Mouse (Mus musculus) midbrain, embryonic 11.5 days (tissue): Measurements from ENCODE around the gene Tap1. TPM values are rescaled to one million over a fixed set of nuclear protein-coding genes. Genes with fewer than 3 reads are reported as not detected.

ENCODE experiments used
- ATAC-seq: fragments of 200-750 bp; cut with Nextera tagmentation; 2 replicates; pipeline ENCODE4 v1.8.0; 2017; ENCODE audit warnings: moderate TSS enrichment, moderate library complexity; ENCODE audit not compliant: low FRiP score
- DNase-seq: peaks from one replicate; pipeline ENCODE4 v3.0.0; 2015; ENCODE audit warnings: low spot score; ENCODE audit errors: missing footprints
- H3K27ac ChIP-seq: fragments of 300-500 bp; sonication (generic); 2 replicates; pipeline ENCODE4 v1.5.1; 2014; ENCODE audit warnings: low read depth, low read length
- H3K27me3 ChIP-seq: fragments of 300-500 bp; sonication (generic); 2 replicates; pipeline ENCODE4 v1.6.1; 2014; ENCODE audit warnings: mild to moderate bottlenecking, low read length, moderate library complexity, mixed read lengths; ENCODE audit not compliant: control insufficient read depth, insufficient read depth
- H3K36me3 ChIP-seq: fragments of 300-500 bp; sonication (generic); 2 replicates; pipeline ENCODE4 v1.6.1; 2014; ENCODE audit warnings: mild to moderate bottlenecking, low read length, moderate library complexity, mixed read lengths; ENCODE audit not compliant: control insufficient read depth, insufficient read depth
- H3K4me1 ChIP-seq: fragments of 300-500 bp; sonication (generic); 2 replicates; pipeline ENCODE4 v1.6.1; 2014; ENCODE audit warnings: low read length; ENCODE audit not compliant: control insufficient read depth, insufficient read depth
- H3K4me2 ChIP-seq: fragments of 300-500 bp; sonication (generic); 2 replicates; pipeline ENCODE4 v1.6.1; 2014; ENCODE audit warnings: mild to moderate bottlenecking, moderate library complexity
- H3K4me3 ChIP-seq: fragments of 300-500 bp; sonication (generic); 2 replicates; pipeline ENCODE4 v1.5.1; 2014; ENCODE audit warnings: low read depth, low read length
- H3K9ac ChIP-seq: fragments of 300-500 bp; sonication (generic); 2 replicates; pipeline ENCODE4 v1.6.1; 2014; ENCODE audit warnings: low read length
- H3K9me3 ChIP-seq: fragments of 300-500 bp; sonication (generic); 2 replicates; pipeline ENCODE4 v1.6.1; 2016; ENCODE audit warnings: low read length; ENCODE audit not compliant: control insufficient read depth
- whole genome bisulfite sequencing: fragments of 180-500 bp; shearing (Covaris S2); extraction: QIAGEN DNeasy Blood & Tissue Kit; methylation state at CpG from one replicate; pipeline ENCODE4 v1.1.7; 2014; 5-methylcytosine and 5-hydroxymethylcytosine counted together
- polyA plus RNA-seq: library from polyadenylated mRNA; unstranded; fragments of >200 nt; fragmentation: Nextera tagmentation; extraction: Ambion mirVana; gene quantifications from 2 replicates; pipeline ENCODE4 v1.2.1, GENCODE M21; 2014

Tap1 gene
- polyA plus RNA-seq, 1 experiment from 2014 or later, result 1.7 TPM

GRCm38 (mm10) chr17:34244656-34245055 lies 57.3 kb downstream of the Tap1 start:
- 73% methylated on average over 4 of the region's 4 CpGs for WGBS
- no peak overlapping the region for H3K27ac ChIP-seq
- H3K9me3 ChIP-seq, result no peaks in the 10 kb centered on the region
- ATAC-seq, result no peak
- H3K4me2 ChIP-seq, result no peak overlapping the region
- no peak overlapping the region for H3K4me3 ChIP-seq
- H3K9ac ChIP-seq, result no peak overlapping the region
- H3K27me3 ChIP-seq, result no peaks in the 10 kb centered on the region
- H3K36me3 ChIP-seq, result no peaks in the 10 kb centered on the region
- H3K4me1 ChIP-seq, result no peaks in the 10 kb centered on the region
- no peak for DNase-seq

Other genes with a start within 250 kb of the Tap1 start
- 206 and 208 TPM in 2 replicates for gene Pfdn6, start 247.2 kb upstream of the Tap1 start, polyA plus RNA-seq
- 27.4 and 28.9 TPM in 2 replicates for gene Wdr46, start 246.9 kb upstream of the Tap1 start, polyA plus RNA-seq
- 3.4 and 4.2 TPM in 2 replicates for gene B3galt4, start 236.1 kb upstream of the Tap1 start, polyA plus RNA-seq
- 36.3 and 36.5 TPM in 2 replicates for gene Vps52, start 231.7 kb upstream of the Tap1 start, polyA plus RNA-seq
- gene Rps18, start 231.6 kb upstream of the Tap1 start, polyA plus RNA-seq, result 1,159 and 1,302 TPM in 2 replicates
- gene H2-K1, start 187.2 kb upstream of the Tap1 start, polyA plus RNA-seq, result 30.0 and 37.2 TPM in 2 replicates
- gene Ring1, start 162.9 kb upstream of the Tap1 start, polyA plus RNA-seq, result 5.5 and 7.1 TPM in 2 replicates
- 95.4 and 99.0 TPM in 2 replicates for gene H2-Ke6, start 159.5 kb upstream of the Tap1 start, polyA plus RNA-seq
- 85.1 and 97.4 TPM in 2 replicates for gene Slc39a7, start 155.9 kb upstream of the Tap1 start, polyA plus RNA-seq
- 17.2 and 17.9 TPM in 2 replicates for gene Rxrb, start 155.7 kb upstream of the Tap1 start, polyA plus RNA-seq
- 0.52 and 1.4 TPM in 2 replicates for gene Col11a2, start 148.1 kb upstream of the Tap1 start, polyA plus RNA-seq
- 0.19 and 0.33 TPM in 2 replicates for gene H2-Oa, start 95.2 kb upstream of the Tap1 start, polyA plus RNA-seq
- gene H2-DMa, start 68.0 kb upstream of the Tap1 start, polyA plus RNA-seq, result 8.0 and 9.5 TPM in 2 replicates
- 98.7 and 99.2 TPM in 2 replicates for gene Brd2, start 64.9 kb upstream of the Tap1 start, polyA plus RNA-seq
- not detected in 2 replicates for gene H2-DMb2, start 44.2 kb upstream of the Tap1 start, polyA plus RNA-seq
- 0.25 and 0.38 TPM in 2 replicates for gene H2-DMb1, start 34.5 kb upstream of the Tap1 start, polyA plus RNA-seq
- gene Psmb9, start 211 bp downstream of the Tap1 start, polyA plus RNA-seq, result 1.0 and 1.3 TPM in 2 replicates
- 1.8 and 2.1 TPM in 2 replicates for gene Psmb8, start 10.2 kb downstream of the Tap1 start, polyA plus RNA-seq
- gene Tap2, start 16.0 kb downstream of the Tap1 start, polyA plus RNA-seq, result 0.27 and 0.63 TPM in 2 replicates
- gene H2-Ob, start 51.4 kb downstream of the Tap1 start, polyA plus RNA-seq, result not detected in 2 replicates
- 4.3 and 4.7 TPM in 2 replicates for gene H2-Ab1, start 70.1 kb downstream of the Tap1 start, polyA plus RNA-seq
- gene H2-Aa, start 100.3 kb downstream of the Tap1 start, polyA plus RNA-seq, result not detected in 2 replicates
- gene H2-Eb1, start 118.3 kb downstream of the Tap1 start, polyA plus RNA-seq, result 1.7 TPM in 2 replicates
- not detected in 2 replicates for gene H2-Eb2, start 138.1 kb downstream of the Tap1 start, polyA plus RNA-seq
- 0.07 TPM in 1 of 2 replicates, not detected in the other for gene Btnl2, start 167.3 kb downstream of the Tap1 start, polyA plus RNA-seq
- not detected in 2 replicates for gene Btnl1, start 189.6 kb downstream of the Tap1 start, polyA plus RNA-seq
- gene BC051142, start 211.3 kb downstream of the Tap1 start, polyA plus RNA-seq, result 1.6 and 2.9 TPM in 2 replicates